Mouse (Mus musculus) myocyte (in vitro differentiated cells): ENCODE measurements around the gene Nup93.
"Not testable (repeated sequence)": the region's sequence is repeated elsewhere in the genome, so short reads cannot be mapped to it uniquely, and the experiment has no call there.

Source experiments
- CEBPB ChIP-seq: IDR thresholded peaks from 2 replicates; pipeline ENCODE4 v1.6.1; 2011; ENCODE audit warnings: mild to moderate bottlenecking, moderate library complexity; ENCODE audit not compliant: poor library complexity, insufficient read depth, severe bottlenecking
- E2F4 ChIP-seq: IDR thresholded peaks from one replicate; pipeline ENCODE4 v1.6.1; 2011; ENCODE audit warnings: mild to moderate bottlenecking, control low read depth, moderate library complexity; ENCODE audit not compliant: insufficient read depth
- MAX ChIP-seq: IDR thresholded peaks from one replicate; pipeline ENCODE4 v1.6.1; 2011; ENCODE audit warnings: low read depth, mild to moderate bottlenecking, control low read depth
- MYOD1 ChIP-seq, 3 experiments: IDR thresholded peaks; one replicate each; pipeline ENCODE4 v1.6.1; 2011; ENCODE audit warnings: control low read depth in 2 of 3, low read depth in 2 of 3, mild to moderate bottlenecking in 2 of 3, moderate library complexity in 1 of 3; ENCODE audit not compliant: insufficient read length in 2 of 3, control insufficient read depth in 1 of 3
- MYOG ChIP-seq, 3 experiments: IDR thresholded peaks; one replicate each; pipeline ENCODE4 v1.6.1; 2011; ENCODE audit warnings: control low read depth in 2 of 3, low read depth in 2 of 3, mild to moderate bottlenecking in 2 of 3; ENCODE audit not compliant: insufficient read length in 2 of 3, control insufficient read depth in 1 of 3, insufficient read depth in 1 of 3
- POLR2A ChIP-seq: IDR thresholded peaks from one replicate; pipeline ENCODE4 v1.6.1; 2011; ENCODE audit warnings: low read depth, mild to moderate bottlenecking, control low read depth, moderate library complexity; ENCODE audit not compliant: insufficient read length
- POLR2AphosphoS2 ChIP-seq: IDR thresholded peaks from one replicate; pipeline ENCODE4 v1.6.1; 2011; ENCODE audit warnings: low read depth, control low read depth; ENCODE audit not compliant: insufficient read length
- TCF12 ChIP-seq: IDR thresholded peaks from one replicate; pipeline ENCODE4 v1.6.1; 2011; ENCODE audit warnings: mild to moderate bottlenecking, control low read depth; ENCODE audit not compliant: poor library complexity, insufficient read depth, severe bottlenecking
- TCF3 ChIP-seq: IDR thresholded peaks from one replicate; pipeline ENCODE4 v1.6.1; 2011; ENCODE audit warnings: low read depth, control low read depth; ENCODE audit not compliant: insufficient read length
- USF1 ChIP-seq: IDR thresholded peaks from one replicate; pipeline ENCODE4 v1.6.1; 2011; ENCODE audit warnings: low read depth, mild to moderate bottlenecking, control low read depth, moderate library complexity

DNA sequence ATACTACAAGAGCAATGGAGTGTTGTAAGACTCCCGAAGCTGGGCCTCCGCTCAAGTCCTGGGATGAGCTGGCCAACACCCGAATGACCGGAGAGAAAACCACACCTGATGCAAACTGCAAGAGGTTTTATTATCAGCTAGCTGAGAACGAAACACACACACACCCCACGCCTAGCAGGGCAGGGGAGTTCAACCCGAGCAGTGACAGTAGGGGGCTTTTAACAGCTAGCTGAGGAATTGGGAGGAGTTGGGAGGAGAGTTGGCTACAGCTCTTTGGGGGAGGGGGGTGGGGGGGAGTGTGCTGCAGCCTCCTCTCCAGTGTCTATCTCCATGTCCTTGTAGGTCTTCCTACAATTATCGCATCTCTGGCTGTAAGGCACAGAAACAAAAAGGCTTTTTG is 48.6 kb upstream of the Nup93 start:
- not testable (repeated sequence) for TF ChIP-seq MAX; E2F4; POLR2AphosphoS2; POLR2A; CEBPB; TCF12; MYOD1 (IDR thresholded peaks at IDR 0.05; ENCODE audit: control insufficient read depth in 1 of 3, insufficient read length in 2 of 3, low read depth in 2 of 3); USF1; TCF3; MYOG (IDR thresholded peaks at IDR 0.05; ENCODE audit: control insufficient read depth in 1 of 3, insufficient read depth in 1 of 3, insufficient read length in 2 of 3, low read depth in 2 of 3)
